Mouse (Mus musculus): Measurements from ENCODE around the gene Ccdc167. TPM values are rescaled to one million over a fixed set of nuclear protein-coding genes. Genes with fewer than 3 reads are reported as not detected.

Ccdc167 gene
- polyA plus RNA-seq, 1 experiment from 2014 or later = 18.2 TPM

DNA sequence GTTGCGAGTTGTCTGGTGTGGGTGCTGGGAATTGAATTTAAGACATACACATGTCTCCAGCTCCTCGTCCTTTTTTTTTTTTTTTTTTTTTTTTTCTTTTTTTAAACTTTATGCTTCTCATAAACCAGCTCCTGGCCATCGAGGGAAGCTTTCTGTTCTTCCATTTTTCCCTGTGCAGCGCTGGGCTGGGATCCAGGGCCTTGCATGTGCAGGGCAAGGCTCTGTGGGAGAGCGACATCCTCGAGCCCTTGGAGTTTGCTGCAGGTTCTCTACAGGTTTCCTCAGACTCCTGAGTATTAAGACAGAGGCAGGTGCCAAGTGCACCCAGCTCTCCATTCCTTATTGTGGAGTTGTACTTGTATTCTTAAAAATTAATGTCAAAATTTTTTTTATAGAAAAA, 54.7 kb downstream of the Ccdc167 start:
- DNase-seq = no peak
- no peak for TF ChIP-seq CTCF (IDR thresholded peaks at IDR 0.05; ENCODE audit: low read depth)
- no peak overlapping the region for H3K4me2 ChIP-seq
- no peak overlapping the region for H3K9ac ChIP-seq
- H3K36me3 ChIP-seq (ENCODE audit: insufficient read depth) = peaks cover 24% of the 10 kb centered on the region; the same call in 1 of the 2 replicates
- WGBS = 88% methylated on average over 6 of the region's 6 CpGs
- H3K4me1 ChIP-seq (ENCODE audit: insufficient read depth) = no peaks in the 10 kb centered on the region; the same call in 1 of the 2 replicates
- no peaks in the 10 kb centered on the region for H3K9me3 ChIP-seq (ENCODE audit: low read depth, low read length)
- no peak overlapping the region for H3K27ac ChIP-seq (ENCODE audit: low read depth)
- no peak overlapping the region for H3K4me3 ChIP-seq (ENCODE audit: low read depth, low read length)
- no peak for ATAC-seq (ENCODE audit: insufficient read depth)
- no peaks in the 10 kb centered on the region for H3K27me3 ChIP-seq (ENCODE audit: insufficient read depth, low read length)

DNA sequence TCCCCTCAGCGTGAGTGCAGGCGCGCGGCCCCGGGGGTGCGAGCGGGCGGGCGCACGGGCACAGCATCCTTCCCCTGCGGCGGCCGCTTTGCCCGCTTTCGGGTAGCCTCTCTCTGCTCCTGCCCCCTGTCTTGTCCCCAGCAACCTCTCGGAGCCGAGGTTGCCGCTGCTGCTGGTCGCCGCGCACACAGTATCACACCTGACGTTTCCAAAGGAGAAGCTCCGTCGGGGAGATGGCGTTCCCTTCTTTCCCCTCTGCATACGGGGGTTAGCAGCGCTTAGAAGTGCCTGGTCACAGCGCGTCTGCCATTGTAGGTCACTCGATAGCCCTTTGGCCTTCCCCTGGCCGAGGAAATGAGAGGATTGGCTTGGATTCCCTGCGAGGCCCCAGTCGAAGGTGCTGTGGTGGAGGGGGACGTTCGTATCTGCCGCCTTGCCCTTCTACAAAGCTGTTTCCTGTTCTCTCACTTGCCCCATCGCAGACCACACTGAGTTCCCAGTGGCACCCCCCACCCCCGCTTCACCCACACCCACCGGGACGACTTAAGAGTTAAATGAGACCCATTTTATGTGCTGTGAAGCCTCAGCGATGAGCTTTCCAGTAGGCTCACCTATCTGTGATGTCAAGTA, 56.0 kb downstream of the Ccdc167 start:
- peaks cover 24% of the 10 kb centered on the region; the same call in 1 of the 2 replicates for H3K36me3 ChIP-seq (ENCODE audit: insufficient read depth)
- peak overlapping the region; percentile 90 for H3K27ac ChIP-seq (ENCODE audit: low read depth)
- H3K4me1 ChIP-seq (ENCODE audit: insufficient read depth) = no peaks in the 10 kb centered on the region; the same call in 1 of the 2 replicates
- peak; percentile 41 for DNase-seq
- peak overlapping the region; percentile 74 for H3K4me2 ChIP-seq
- H3K9me3 ChIP-seq (ENCODE audit: low read depth, low read length) = no peaks in the 10 kb centered on the region
- H3K4me3 ChIP-seq (ENCODE audit: low read depth, low read length) = peak overlapping the region; percentile 92
- no peak for TF ChIP-seq CTCF (IDR thresholded peaks at IDR 0.05; ENCODE audit: low read depth)
- H3K27me3 ChIP-seq (ENCODE audit: insufficient read depth, low read length) = no peaks in the 10 kb centered on the region
- under 1% methylated on average over 39 of the region's 41 CpGs for WGBS
- peak; percentile 78 for ATAC-seq (ENCODE audit: insufficient read depth)
- H3K9ac ChIP-seq = peak overlapping the region; percentile 95

DNA sequence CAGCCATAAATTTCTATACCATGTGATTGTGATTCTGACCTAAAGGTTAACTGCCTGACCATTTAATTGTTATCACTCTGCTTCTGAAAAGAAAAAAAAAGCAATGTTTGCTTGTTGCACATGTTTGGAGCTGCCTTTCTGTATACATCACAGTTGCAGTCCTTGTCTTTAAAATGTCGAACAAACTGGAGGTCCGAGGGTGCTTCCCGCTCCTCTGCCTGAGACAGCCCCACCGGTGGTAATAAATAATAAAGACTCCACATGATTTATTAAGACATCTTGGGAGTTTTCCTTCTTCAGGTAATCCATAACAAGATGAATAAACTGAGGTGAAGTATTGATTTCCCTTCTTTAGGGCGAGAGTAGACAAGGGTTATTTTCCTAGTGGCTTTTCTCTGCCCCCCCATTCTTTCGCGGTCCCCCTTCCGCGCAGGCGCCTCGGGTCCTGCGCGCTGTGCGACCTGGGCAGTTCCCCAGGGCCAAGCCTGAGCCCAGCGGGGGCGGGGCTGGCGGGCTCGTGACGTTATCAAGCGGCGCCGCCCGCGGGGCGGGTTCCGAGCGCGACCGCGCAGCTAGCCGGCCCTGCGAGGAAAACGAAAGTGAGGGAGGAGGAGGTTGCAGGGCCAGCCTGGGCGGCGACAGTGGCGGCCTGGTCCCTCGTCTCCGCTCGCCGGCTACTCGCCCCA, 56.6 kb downstream of the Ccdc167 start, which contains the start of gene Cmtr1:
Gene Cmtr1 (plus strand): TSS at position 520 of the 686 bp plus-strand sequence.
- TF ChIP-seq CTCF (IDR thresholded peaks at IDR 0.05; ENCODE audit: low read depth) = no peak
- Histone ChIP-seq H3K9me3 (ENCODE audit: low read depth, low read length) (no peaks in the 10 kb centered on the region), H3K4me2 (peak within 1 kb of the TSS; percentile 74), H3K27ac (ENCODE audit: low read depth) (peak within 1 kb of the TSS; percentile 90), H3K36me3 (ENCODE audit: insufficient read depth) (peaks cover 22% of the 10 kb centered on the region; the same call in 1 of the 2 replicates), H3K4me1 (ENCODE audit: insufficient read depth) (no peaks in the 10 kb centered on the region; the same call in 1 of the 2 replicates), H3K4me3 (ENCODE audit: low read depth, low read length) (peak within 1 kb of the TSS; percentile 92), H3K27me3 (ENCODE audit: insufficient read depth, low read length) (no peaks in the 10 kb centered on the region), H3K9ac (peak within 1 kb of the TSS; percentile 95)
- under 1% methylated on average over 36 of the region's 41 CpGs for WGBS
- DNase-seq (peak; percentile 99), ATAC-seq (ENCODE audit: insufficient read depth) (peak; percentile 97)

DNA sequence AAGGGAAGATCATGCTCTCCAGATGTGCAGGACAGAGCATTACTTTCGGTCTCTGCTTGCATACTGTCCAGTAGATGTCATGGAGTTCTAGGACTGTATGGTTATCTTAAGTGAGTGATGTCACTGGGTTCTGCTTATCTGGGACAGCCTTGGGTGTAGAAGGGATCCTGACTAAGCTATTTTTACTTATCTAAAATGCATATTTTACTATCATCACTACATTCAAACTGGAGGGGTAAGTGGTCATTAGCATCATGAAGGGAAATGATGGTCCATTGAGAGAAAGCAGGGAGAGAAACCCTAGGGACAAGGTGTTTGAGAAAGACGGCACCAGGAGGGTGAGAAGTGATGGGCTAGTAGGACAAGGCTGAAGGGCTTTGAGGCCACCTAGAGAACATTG, 58.6 kb downstream of the Ccdc167 start:
- Histone ChIP-seq H3K4me2 (no peak overlapping the region; the same call in 1 of the 2 replicates), H3K4me1 (ENCODE audit: insufficient read depth) (no peaks in the 10 kb centered on the region; the same call in 1 of the 2 replicates), H3K9me3 (ENCODE audit: low read depth, low read length) (no peaks in the 10 kb centered on the region), H3K4me3 (ENCODE audit: low read depth, low read length) (no peak overlapping the region; the same call in 1 of the 2 replicates), H3K27ac (ENCODE audit: low read depth) (no peak overlapping the region), H3K9ac (no peak overlapping the region), H3K27me3 (ENCODE audit: insufficient read depth, low read length) (no peaks in the 10 kb centered on the region), H3K36me3 (ENCODE audit: insufficient read depth) (peaks cover 5% of the 10 kb centered on the region; the same call in 1 of the 2 replicates)
- ATAC-seq (ENCODE audit: insufficient read depth) = no peak
- DNase-seq = no peak
- no peak for TF ChIP-seq CTCF (IDR thresholded peaks at IDR 0.05; ENCODE audit: low read depth)
- 38% methylated on average over 2 of the region's 2 CpGs for WGBS

DNA sequence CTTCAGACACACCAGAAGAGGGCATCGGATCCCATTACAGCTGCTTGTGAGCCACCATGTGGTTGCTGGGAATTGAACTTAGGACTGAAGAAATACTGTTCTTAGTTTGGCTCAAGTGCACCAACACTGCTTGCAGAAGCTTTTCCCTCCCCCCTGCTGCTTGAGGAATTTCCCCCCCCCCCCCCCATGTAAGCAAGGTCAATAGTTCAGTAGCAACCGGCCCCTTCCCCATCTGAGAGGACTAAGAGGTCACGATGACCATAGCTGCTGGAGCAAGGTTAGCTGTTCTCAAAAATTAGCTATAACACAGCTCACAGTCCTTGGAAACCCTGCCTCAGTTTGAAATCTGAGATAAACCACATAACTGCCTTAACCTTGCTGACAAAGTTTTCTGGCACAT, 74.6 kb downstream of the Ccdc167 start:
- H3K36me3 ChIP-seq (ENCODE audit: insufficient read depth) = peaks cover 56% of the 10 kb centered on the region
- TF ChIP-seq CTCF (IDR thresholded peaks at IDR 0.05; ENCODE audit: low read depth) = no peak
- 54% methylated on average over 3 of the region's 3 CpGs for WGBS

DNA sequence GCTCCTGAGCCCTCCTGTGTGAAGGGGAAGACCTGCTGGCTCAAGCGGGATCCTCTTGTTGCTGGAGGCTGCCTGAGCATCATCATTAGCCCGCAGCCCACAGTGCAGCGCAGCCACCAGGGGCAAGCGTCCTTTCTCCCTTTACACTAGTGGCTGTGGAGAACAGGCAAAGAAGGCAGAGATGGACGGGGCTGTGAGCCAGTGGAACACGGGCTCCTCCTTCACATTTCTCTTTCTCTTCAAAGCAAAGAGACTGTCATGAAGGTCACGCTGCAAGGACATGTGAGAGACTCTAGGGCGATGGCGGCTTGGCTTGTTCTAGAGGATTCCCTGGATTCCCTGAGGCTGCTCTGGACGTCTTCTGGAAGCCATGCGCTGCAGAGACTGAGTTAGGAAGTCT, 75.9 kb downstream of the Ccdc167 start:
- DNase-seq (no peak), ATAC-seq (ENCODE audit: insufficient read depth) (no peak)
- Histone ChIP-seq H3K9ac (no peak overlapping the region), H3K9me3 (ENCODE audit: low read depth, low read length) (no peaks in the 10 kb centered on the region), H3K4me2 (no peak overlapping the region), H3K4me3 (ENCODE audit: low read depth, low read length) (no peak overlapping the region), H3K27me3 (ENCODE audit: insufficient read depth, low read length) (no peaks in the 10 kb centered on the region), H3K4me1 (ENCODE audit: insufficient read depth) (no peaks in the 10 kb centered on the region), H3K36me3 (ENCODE audit: insufficient read depth) (peaks cover 69% of the 10 kb centered on the region), H3K27ac (ENCODE audit: low read depth) (no peak overlapping the region)
- no peak for TF ChIP-seq CTCF (IDR thresholded peaks at IDR 0.05; ENCODE audit: low read depth)
- WGBS = 89% methylated on average over 11 of the region's 11 CpGs

More for the DNA sequence above, 74.6 kb downstream of the Ccdc167 start:
- no peak overlapping the region for H3K4me2 ChIP-seq
- H3K27me3 ChIP-seq (ENCODE audit: insufficient read depth, low read length) = no peaks in the 10 kb centered on the region
- H3K4me1 ChIP-seq (ENCODE audit: insufficient read depth) = no peaks in the 10 kb centered on the region
- DNase-seq (no peak), ATAC-seq (ENCODE audit: insufficient read depth) (no peak)
- H3K4me3 ChIP-seq (ENCODE audit: low read depth, low read length) = no peak overlapping the region
- H3K9me3 ChIP-seq (ENCODE audit: low read depth, low read length) = no peaks in the 10 kb centered on the region
- H3K27ac ChIP-seq (ENCODE audit: low read depth) = no peak overlapping the region
- H3K9ac ChIP-seq = no peak overlapping the region

DNA sequence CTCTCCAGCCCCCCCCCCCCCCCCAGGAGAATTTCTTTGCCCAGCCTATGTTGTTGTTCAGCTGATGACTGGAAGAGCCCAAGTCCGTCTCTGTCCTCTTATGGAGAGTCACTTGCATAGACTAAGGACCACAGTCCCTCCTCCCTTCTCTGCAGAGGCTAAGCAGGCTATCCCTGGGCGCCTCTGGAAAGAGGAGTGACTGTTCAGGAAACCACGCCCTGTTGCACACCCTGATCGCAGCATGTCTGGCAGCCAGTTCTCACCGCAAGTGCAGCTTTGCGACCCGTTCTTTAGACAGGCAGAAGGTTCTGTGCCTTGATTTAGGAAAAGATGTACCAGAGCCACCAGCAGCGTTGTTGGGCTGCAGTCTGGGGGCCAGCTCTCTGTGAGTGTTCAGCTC, 78.9 kb downstream of the Ccdc167 start:
- Histone ChIP-seq H3K4me2 (no peak overlapping the region), H3K4me1 (ENCODE audit: insufficient read depth) (no peaks in the 10 kb centered on the region), H3K27ac (ENCODE audit: low read depth) (no peak overlapping the region), H3K36me3 (ENCODE audit: insufficient read depth) (peaks cover 87% of the 10 kb centered on the region), H3K27me3 (ENCODE audit: insufficient read depth, low read length) (no peaks in the 10 kb centered on the region), H3K9ac (no peak overlapping the region), H3K9me3 (ENCODE audit: low read depth, low read length) (no peaks in the 10 kb centered on the region), H3K4me3 (ENCODE audit: low read depth, low read length) (no peak overlapping the region)
- DNase-seq (no peak), ATAC-seq (ENCODE audit: insufficient read depth) (no peak)
- TF ChIP-seq CTCF (IDR thresholded peaks at IDR 0.05; ENCODE audit: low read depth) = no peak
- 80% methylated on average over 8 of the region's 8 CpGs for WGBS

All from lung, embryonic 14.5 days (tissue).